Mouse (Mus musculus) stomach, embryonic 14.5 days (tissue): ENCODE data around the gene AI182371. TPM values are rescaled to one million over a fixed set of nuclear protein-coding genes. Genes with fewer than 3 reads are reported as not detected.

Source experiments
- ATAC-seq: fragments of 200-750 bp; cut with Nextera tagmentation; 2 replicates; pipeline ENCODE4 v1.8.0; 2017; ENCODE audit warnings: low read depth, moderate TSS enrichment; ENCODE audit not compliant: insufficient number of reproducible peaks, insufficient read depth, low FRiP score
- H3K27ac ChIP-seq: fragments of 300-500 bp; sonication (generic); 2 replicates; pipeline ENCODE4 v1.5.1; 2014; ENCODE audit warnings: mild to moderate bottlenecking, low read length, moderate library complexity, mixed read lengths
- H3K27me3 ChIP-seq: fragments of 300-500 bp; sonication (generic); 2 replicates; pipeline ENCODE4 v1.6.1; 2014; ENCODE audit warnings: low read length, control low read depth, mixed read lengths; ENCODE audit not compliant: control insufficient read depth, insufficient read depth
- H3K36me3 ChIP-seq: fragments of 300-500 bp; sonication (generic); 2 replicates; pipeline ENCODE4 v1.6.1; 2014; ENCODE audit warnings: mild to moderate bottlenecking, control low read depth, low read length, moderate library complexity, mixed read lengths; ENCODE audit not compliant: control insufficient read depth, insufficient read depth
- H3K4me1 ChIP-seq: fragments of 300-500 bp; sonication (generic); 2 replicates; pipeline ENCODE4 v1.6.1; 2014; ENCODE audit warnings: low read length, control low read depth, mixed read lengths; ENCODE audit not compliant: control insufficient read depth, insufficient read depth
- H3K4me2 ChIP-seq: fragments of 300-500 bp; sonication (generic); replicated peaks from 2 replicates; pipeline ENCODE4 v1.6.1; 2014; ENCODE audit warnings: low read depth, low read length, control low read depth
- H3K4me3 ChIP-seq: fragments of 300-500 bp; sonication (generic); 2 replicates; pipeline ENCODE4 v1.5.1; 2014; ENCODE audit warnings: low read depth, low read length, control low read depth
- H3K9ac ChIP-seq: fragments of 300-500 bp; sonication (generic); replicated peaks from 2 replicates; pipeline ENCODE4 v1.6.1; 2014; ENCODE audit warnings: low read depth, mild to moderate bottlenecking, control low read depth, low read length, moderate library complexity, mixed read lengths
- H3K9me3 ChIP-seq: fragments of 300-500 bp; sonication (generic); 2 replicates; pipeline ENCODE4 v1.6.1; 2016; ENCODE audit warnings: low read depth, low read length, control low read depth; ENCODE audit not compliant: control insufficient read depth
- WGBS: fragments of 180-500 bp; shearing (Covaris S2); extraction: QIAGEN DNeasy Blood & Tissue Kit; methylation state at CpG from one replicate; pipeline ENCODE4 v1.1.7; 2014; 5-methylcytosine and 5-hydroxymethylcytosine counted together
- polyA plus RNA-seq: library from polyadenylated mRNA; unstranded; fragments of >200 nt; fragmentation: Nextera tagmentation; extraction: Ambion mirVana; gene quantifications from 2 replicates; pipeline ENCODE4 v1.2.1, GENCODE M21; 2014

The AI182371 gene
- polyA plus RNA-seq, 1 experiment from 2014 or later: 0.36 TPM

DNA sequence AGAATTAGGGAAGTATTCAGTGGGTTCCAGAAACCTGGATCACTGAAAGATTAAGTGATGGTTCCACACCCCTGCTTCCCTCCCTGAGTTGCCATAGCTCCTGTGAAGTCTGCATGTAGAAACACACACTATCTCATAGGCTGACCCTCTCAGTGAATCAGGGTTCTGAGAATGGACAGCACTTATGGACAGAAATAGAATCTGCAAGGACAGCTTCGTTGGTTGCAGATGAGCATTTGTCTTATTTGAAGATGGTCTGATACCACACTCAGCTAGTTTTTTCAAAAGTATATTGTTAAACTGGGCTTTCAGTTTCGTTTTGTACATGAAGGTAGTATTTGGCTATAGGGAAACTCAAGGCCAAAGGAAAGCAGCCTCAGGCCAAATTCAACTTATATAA lies 9.2 kb upstream of the AI182371 start:
- Histone ChIP-seq H3K9ac (no peak overlapping the region), H3K36me3 (no peaks in the 10 kb centered on the region), H3K27ac (no peak overlapping the region), H3K4me1 (no peaks in the 10 kb centered on the region), H3K27me3 (no peaks in the 10 kb centered on the region), H3K4me3 (no peak overlapping the region), H3K9me3 (no peaks in the 10 kb centered on the region), H3K4me2 (no peak overlapping the region)
- WGBS: 74% methylated on average over 2 of the region's 2 CpGs
- no peak for ATAC-seq

DNA sequence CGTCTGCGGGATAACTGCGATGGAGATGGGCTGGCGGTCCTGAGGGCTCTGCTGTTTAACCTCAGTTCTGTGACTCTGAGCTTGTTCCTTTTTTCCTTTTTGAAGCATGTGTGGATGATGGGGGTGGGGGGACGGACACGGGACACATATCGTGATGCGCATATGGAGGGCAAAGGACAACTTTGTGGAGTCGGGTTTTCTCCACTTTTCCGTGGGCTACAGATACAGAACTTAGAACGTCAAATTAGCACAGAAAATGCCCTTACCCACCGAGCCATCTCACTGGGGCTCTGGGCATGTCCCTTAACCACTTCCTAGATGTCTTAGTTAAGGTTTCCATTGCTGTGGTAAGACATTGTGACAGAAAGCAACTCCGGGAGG lies 8.6 kb upstream of the AI182371 start:
- ATAC-seq: no peak
- Histone ChIP-seq H3K4me1 (no peaks in the 10 kb centered on the region), H3K27ac (peak overlapping the region; percentile 81; the same call in 1 of the 2 replicates), H3K9me3 (no peaks in the 10 kb centered on the region), H3K36me3 (no peaks in the 10 kb centered on the region), H3K4me2 (peak overlapping the region; percentile 74), H3K4me3 (peak overlapping the region; percentile 84), H3K9ac (peak overlapping the region; percentile 50), H3K27me3 (no peaks in the 10 kb centered on the region)
- WGBS: 2% methylated on average over 13 of the region's 13 CpGs

DNA sequence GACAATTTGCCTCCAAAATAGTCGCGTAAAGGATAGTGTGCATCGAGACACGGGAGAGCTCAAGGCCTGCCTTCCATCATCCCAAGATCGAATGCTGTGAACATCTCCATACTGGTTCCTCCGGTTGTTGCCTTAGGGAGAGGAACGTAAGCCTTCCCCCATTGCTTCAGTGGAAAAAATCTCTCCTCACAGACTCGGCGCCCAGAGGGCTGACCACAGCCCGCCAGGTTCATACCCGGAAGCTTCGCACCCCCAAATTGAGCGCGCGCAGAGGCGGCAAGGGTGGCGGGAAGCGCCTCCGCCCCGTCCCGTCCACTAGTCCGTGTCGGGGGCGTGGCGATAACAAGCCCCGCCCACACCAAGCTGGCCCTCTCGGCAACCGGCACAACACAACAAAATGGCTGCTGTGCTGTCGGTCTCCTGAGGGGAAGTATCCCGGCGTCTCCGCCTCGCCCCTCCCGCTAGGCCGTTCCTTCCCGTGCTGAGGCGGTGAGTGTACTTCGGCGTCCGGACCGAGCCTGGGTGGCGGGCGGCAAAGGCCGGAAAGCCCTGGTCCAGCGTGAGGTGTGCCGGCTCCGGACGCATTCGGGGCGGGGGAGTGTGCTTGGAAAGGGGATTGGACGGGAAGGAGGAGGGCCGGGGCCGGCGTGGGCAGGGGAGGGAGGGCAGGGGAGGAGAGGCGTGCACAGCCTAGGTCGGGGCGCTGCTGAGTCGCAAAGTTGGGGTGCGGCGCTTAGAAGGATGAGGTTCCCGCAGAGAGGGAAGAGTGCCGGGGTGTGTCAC lies 8.0 kb upstream of the AI182371 start, which contains the start of gene Cntrl:
TSS of gene Cntrl (plus strand) at position 352 of the 783 bp plus-strand sequence.
- Histone ChIP-seq H3K27me3 (no peaks in the 10 kb centered on the region), H3K4me3 (peak within 1 kb of the TSS; percentile 84), H3K36me3 (no peaks in the 10 kb centered on the region), H3K27ac (peak within 1 kb of the TSS; percentile 81), H3K4me1 (no peaks in the 10 kb centered on the region), H3K4me2 (peak within 1 kb of the TSS; percentile 74), H3K9me3 (no peaks in the 10 kb centered on the region), H3K9ac (peak within 1 kb of the TSS; percentile 50)
- 1% methylated on average over 62 of the region's 62 CpGs for WGBS
- ATAC-seq: peak; percentile 96

DNA sequence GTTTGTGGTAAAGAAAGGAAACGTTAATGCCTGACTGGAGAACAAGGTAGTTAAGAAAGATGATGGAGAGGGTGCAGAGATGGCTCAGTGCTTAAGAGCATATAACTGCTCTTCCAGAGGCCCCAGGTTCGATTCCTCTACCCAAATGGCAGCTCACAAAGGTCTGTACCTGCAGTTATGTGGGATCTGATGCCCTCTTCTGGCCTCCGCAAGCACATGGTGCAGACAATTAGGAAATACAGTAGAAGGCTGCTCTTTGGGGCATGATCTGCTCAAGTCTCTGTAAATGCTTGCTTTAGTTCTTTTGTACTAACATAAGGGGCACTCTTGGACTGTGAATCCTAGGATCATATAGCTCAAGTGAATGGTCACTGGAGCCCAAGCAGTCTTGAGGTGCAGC lies 7.4 kb upstream of the AI182371 start:
- H3K4me1 ChIP-seq: no peaks in the 10 kb centered on the region
- H3K36me3 ChIP-seq: no peaks in the 10 kb centered on the region
- H3K27ac ChIP-seq: peak overlapping the region; percentile 81; the same call in 1 of the 2 replicates
- H3K27me3 ChIP-seq: no peaks in the 10 kb centered on the region
- H3K9ac ChIP-seq: peak overlapping the region; percentile 50; the same call in 1 of the 2 replicates
- WGBS: 29% methylated on average over 3 of the region's 3 CpGs
- no peaks in the 10 kb centered on the region for H3K9me3 ChIP-seq
- peak overlapping the region; percentile 74 for H3K4me2 ChIP-seq
- peak overlapping the region; percentile 84 for H3K4me3 ChIP-seq
- no peak for ATAC-seq

DNA sequence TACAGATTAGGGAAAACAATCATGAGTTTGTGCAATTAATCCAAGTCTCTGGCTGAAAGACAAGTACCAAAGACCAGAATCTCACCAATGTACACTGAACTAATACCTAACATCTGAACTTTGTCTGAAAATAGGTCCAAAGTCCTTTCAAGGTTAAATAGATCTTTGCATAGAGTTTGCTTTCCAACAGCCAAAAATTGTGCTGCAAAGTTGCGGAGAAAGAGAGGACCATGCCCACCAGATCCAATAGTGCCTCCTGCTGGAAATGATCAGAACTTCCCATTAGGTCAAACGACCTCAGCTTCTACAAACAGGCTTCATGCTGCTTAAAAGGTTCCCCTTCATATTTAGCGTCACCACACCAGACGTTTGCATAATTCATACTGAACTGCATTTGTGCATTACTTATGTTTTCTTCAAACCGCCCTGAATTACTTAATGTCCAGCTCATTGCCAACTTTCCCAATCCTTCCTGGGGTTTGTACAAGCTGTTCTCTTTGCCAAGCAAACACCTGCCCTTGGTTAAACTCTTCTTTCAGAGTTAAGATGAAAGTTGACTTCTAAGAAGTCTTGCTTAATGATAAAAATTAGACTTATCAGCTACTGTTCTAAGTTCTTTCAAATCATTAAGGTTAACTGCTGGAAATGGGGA lies 6.8 kb upstream of the AI182371 start:
- Histone ChIP-seq H3K36me3 (no peaks in the 10 kb centered on the region), H3K27me3 (no peaks in the 10 kb centered on the region), H3K4me2 (no peak overlapping the region), H3K9me3 (no peaks in the 10 kb centered on the region), H3K4me1 (no peaks in the 10 kb centered on the region), H3K9ac (no peak overlapping the region), H3K27ac (no peak overlapping the region), H3K4me3 (no peak overlapping the region)
- WGBS: 53% methylated on average over 5 of the region's 5 CpGs
- no peak for ATAC-seq

DNA sequence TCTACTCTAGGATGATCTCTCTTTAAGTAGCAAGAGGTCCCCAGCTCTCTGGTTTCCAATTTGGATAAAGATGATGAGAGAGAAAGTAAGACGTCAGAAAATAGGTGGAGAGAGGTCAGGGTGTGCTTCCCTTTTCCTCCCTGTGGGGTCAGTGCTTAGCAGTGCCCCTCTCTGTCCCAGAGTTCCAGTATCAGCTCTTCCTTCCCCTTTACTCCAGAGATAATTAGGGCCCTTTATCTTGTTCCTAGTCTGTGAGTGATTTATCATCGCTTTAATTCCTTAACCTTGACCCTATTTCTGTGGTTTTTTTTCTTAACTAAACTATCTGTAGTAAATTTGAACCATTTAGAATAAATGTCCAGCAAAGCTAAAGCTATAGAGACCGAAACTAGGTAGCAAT lies 3.5 kb upstream of the AI182371 start:
- 57% methylated on average over 3 of the region's 3 CpGs for WGBS
- no peak overlapping the region for H3K4me2 ChIP-seq
- no peaks in the 10 kb centered on the region for H3K4me1 ChIP-seq
- H3K9ac ChIP-seq: no peak overlapping the region
- no peaks in the 10 kb centered on the region for H3K36me3 ChIP-seq
- H3K4me3 ChIP-seq: no peak overlapping the region
- no peaks in the 10 kb centered on the region for H3K9me3 ChIP-seq
- H3K27ac ChIP-seq: no peak overlapping the region
- no peak for ATAC-seq
- H3K27me3 ChIP-seq: no peaks in the 10 kb centered on the region

DNA sequence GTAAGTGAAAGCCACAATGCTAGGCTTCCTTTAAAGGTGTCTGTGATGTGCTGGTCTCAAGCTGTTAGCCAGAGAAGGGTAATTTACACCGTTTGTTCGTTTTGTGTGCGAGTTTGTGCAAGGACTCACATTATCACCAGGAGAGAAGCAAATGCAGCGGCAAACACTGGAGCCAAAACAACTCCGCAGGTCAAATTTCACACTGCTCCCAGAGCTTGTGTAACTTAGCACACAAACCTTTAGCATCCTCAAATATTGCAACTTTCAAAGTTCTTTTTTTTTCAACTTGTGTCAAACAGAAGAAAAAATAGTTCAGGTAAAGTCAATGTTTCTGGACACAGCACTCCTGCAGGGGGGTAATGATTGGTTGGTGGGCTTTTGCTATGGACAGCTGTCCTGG lies 2.2 kb upstream of the AI182371 start:
- Histone ChIP-seq H3K36me3 (no peaks in the 10 kb centered on the region), H3K9me3 (no peaks in the 10 kb centered on the region), H3K4me2 (no peak overlapping the region), H3K9ac (no peak overlapping the region), H3K4me1 (no peaks in the 10 kb centered on the region), H3K4me3 (no peak overlapping the region), H3K27ac (no peak overlapping the region), H3K27me3 (no peaks in the 10 kb centered on the region)
- ATAC-seq: no peak
- WGBS: 56% methylated on average over 5 of the region's 5 CpGs

DNA sequence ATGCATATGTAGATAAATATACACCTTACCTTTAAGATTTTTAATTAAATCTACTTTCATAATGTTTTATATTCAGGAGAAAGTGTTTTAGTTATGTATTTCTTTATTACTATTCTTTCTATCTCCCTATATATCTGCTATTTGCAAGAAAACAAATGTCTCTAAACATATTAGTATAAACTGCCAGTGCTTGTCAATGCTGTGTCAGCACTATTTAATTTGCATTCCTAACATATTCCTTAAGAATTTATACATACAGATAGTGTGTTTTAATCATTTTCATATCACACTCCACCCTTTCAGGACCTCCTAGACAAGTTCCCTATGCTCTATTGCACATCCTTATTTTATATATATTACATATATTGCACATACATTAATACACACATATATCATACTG lies 1.4 kb upstream of the AI182371 start:
- ATAC-seq: no peak
- Histone ChIP-seq H3K4me2 (no peak overlapping the region), H3K4me1 (no peaks in the 10 kb centered on the region)

More for the DNA sequence above, 1.4 kb upstream of the AI182371 start:
- Histone ChIP-seq H3K4me3 (no peak overlapping the region), H3K9ac (no peak overlapping the region), H3K9me3 (no peaks in the 10 kb centered on the region), H3K36me3 (no peaks in the 10 kb centered on the region), H3K27ac (no peak overlapping the region), H3K27me3 (no peaks in the 10 kb centered on the region)
